Mouse (Mus musculus) layer of hippocampus, postnatal 10 days (tissue): Measurements from ENCODE around the gene Tubb1. TPM values are rescaled to one million over a fixed set of nuclear protein-coding genes. Genes with fewer than 3 reads are reported as not detected.

ENCODE experiments used
- DNase-seq, 2 experiments: peaks; one replicate each; pipeline ENCODE4 v3.0.0; 2021; ENCODE audit warnings: low spot score in 2 of 2
- total RNA-seq, 2 experiments: library from RNA; stranded (reverse); gene quantifications; 2 replicates each; pipeline ENCODE4 v1.2.3; 2021

The Tubb1 gene
- total RNA-seq, 2 experiments from 2014 or later: not detected

DNA sequence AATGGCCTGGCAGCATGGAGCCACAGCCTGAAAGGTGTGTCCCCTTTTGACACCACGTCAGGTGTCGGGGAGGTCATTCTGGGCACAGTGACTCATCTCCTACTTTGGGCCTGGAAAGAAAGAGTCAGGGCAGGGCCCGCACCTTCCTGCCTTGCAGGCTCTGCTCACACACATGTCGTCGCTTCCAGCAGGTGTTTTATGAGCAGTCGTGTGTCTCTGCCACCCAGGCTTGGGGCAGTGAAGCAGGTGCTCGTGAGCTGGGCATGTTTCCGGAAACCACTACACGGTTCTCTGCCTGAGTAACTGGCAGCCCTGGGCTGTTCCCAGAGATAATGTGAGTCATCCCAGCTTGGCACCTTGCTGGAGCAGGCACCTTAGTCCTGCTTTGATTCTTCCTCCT is 8.0 kb upstream of the Tubb1 start:
- no peak for DNase-seq

- DNase-seq: no peak
Observed at GRCm38 (mm10) chr2:174443046-174443445, 7.4 kb upstream of the Tubb1 start.

DNA sequence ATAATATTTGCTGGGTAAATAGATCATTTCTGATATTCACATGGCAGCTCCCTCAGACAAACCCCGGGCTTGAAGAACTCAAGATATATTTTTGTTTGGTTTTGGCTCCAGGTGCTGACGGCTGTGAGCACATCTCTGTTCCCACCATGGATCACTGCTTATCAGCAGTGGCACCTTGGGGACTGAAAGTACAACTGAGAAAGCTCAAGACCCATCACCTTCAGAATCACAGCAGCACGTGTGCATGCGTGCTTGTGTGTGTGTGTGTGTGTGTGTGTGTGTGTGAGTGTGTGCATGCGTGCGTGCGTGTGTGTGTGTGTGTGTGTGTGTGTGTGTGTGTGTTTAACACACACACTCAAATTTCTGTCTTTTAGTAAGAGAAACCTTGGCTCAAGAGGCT is 6.1 kb upstream of the Tubb1 start:
- no peak for DNase-seq

DNA sequence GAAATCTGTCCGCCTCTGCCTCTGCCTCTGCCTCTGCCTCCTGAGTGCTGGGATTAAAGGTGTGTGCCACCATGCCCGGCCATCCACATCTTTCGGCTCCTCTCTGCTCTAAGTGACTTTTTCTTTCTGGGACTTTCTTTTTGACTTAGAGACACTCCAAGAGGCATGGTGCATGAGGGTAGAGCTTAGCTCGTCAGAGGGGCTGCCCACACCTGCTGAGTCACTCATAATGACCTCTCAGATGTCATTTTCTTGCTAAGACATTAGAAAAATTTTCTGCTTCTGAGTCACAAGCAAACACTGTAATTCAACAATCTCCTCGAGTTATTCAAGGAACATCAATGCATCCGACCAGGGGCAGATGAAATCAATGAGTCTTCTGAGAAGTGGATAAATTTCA is 5.5 kb upstream of the Tubb1 start:
- no peak for DNase-seq

DNA sequence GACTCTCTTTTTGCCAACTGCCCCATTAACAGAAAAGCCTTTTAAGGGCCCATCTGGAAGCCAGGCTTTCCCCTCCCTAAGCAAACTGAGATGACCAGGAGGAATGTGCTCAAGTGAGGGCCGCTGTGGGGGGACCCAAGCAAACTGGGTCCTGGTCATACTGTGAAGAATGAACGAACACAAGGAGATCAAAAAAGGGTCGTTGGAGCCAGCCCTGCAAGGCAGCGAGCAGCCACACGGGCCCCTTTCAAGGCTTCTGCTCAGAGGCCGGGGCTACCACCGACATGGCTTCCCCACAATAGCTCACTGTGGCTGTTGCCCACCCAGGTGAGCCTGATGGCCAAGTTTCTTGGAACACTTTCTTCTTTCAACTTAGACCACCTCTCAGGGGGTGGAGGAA is 4.0 kb upstream of the Tubb1 start:
- no peak for DNase-seq

- no peak for DNase-seq
Observed at GRCm38 (mm10) chr2:174446905-174447304, 3.6 kb upstream of the Tubb1 start.

DNA sequence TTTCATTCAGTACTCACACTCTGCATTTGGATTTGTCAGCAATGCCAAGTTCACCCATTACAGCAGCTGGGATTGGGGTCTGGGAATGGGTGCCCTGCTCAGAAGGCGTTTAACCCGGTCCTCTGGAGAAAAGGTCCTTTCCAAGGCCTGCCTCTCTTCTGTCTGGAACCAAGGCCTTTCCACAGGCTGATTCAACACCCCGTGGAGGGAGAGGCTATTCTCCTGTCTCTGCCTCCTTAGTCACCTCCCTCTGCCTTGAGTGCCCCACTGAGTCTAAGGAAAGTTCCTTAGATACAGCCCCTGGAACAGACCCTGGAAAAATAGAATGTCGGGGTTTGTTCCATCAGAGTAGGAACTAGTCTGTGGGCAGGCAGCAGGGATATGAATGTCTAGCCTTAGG is 2.1 kb upstream of the Tubb1 start:
- no peak for DNase-seq

DNA sequence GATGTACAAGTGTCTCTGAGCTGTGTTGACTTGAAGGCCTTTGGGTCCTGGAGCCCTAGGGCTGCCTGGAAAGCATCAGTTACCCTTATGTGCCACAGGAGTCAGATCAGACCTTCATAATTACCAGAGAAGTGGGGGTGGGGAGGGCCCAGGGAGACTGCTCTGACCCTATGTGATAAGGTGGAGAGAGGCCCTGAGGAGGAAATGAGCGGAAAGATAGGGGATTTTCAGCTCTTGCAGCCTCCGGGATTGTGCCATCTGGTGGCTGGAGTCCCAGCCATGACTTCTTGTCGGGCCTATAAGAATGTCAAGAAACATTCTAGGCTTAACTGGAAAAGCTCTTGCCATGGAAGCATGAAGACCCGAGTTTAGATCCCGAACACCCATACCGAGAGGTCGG is 3.2 kb downstream of the Tubb1 start:
- no peak for DNase-seq

DNA sequence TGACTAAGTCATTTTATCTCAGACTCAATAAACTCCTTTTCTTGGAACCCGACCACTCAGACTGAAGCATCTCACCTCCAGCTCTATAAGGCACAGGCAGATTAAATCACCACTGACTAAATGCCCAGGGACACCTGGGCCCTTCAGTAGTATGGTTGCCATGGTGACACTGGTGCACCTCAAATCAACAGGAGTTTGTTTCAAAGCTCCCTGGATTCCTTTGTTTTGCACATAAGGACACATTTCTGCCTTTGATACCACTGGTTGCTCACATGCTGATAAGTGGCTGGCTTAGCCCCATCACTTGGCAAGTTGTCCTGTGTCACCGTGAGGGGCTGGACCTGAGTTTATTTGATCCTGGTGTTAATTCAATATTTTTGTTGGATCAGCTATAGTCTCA is 8.9 kb downstream of the Tubb1 start:
- no peak for DNase-seq

- no peak for DNase-seq
Observed at GRCm38 (mm10) chr2:174463370-174463769, 12.9 kb downstream of the Tubb1 start.

GRCm38 (mm10) chr2:174463789-174464523 is 13.5 kb downstream of the Tubb1 start, which contains the start of gene Atp5e:
Gene Atp5e, minus strand, starts transcription at chr2:174464105.
- DNase-seq: peak; percentile 94 to 97

- no peak for DNase-seq
Observed at GRCm38 (mm10) chr2:174470333-174470732, 19.8 kb downstream of the Tubb1 start.

GRCm38 (mm10) chr2:174470786-174471405 is 20.4 kb downstream of the Tubb1 start:
- no peak for DNase-seq

- DNase-seq: no peak
Observed at GRCm38 (mm10) chr2:174472407-174472806, 21.9 kb downstream of the Tubb1 start.

DNA sequence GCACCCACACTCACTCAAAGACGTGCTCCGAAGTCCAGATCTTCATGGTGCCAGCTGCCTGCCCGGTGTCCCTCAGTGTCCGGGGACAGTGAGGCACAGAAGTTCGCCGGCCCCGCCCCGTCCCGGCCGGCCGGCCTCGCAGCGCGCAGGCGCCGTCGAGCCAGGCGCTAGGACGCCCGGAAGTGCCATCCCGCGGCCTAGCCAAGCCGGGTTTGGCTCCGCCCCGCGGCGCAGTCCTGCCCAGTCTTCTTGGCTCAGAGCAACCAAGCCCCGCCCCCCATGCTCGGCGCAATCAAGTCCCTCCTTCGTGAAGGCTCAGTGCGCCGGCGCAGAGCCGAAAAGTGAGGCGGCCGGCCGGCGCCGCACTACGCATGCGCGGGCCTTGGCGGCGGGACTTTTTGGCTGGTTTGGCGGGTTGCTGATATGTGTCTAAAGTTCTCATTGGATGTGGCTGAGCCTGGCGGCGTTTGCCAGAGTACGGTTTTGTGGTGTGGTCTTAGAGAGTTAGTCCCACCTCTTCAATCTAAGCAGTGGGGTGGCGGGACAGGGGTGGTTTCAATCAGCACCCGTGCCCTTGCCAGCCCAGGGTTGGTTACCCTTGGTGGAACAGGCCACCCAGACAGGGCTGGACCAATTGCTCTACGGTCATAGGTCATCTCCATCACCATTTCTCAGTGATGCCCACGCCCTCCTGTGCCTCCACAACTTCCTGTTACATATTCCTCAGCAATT is 22.5 kb downstream of the Tubb1 start, which contains the start of gene Prelid3b:
Gene Prelid3b, minus strand, starts transcription at position 264 of the 732 bp plus-strand sequence.
- DNase-seq: peak; percentile 99 to 100

- DNase-seq: no peak
Observed at GRCm38 (mm10) chr2:174473550-174473927, 23.0 kb downstream of the Tubb1 start.

DNA sequence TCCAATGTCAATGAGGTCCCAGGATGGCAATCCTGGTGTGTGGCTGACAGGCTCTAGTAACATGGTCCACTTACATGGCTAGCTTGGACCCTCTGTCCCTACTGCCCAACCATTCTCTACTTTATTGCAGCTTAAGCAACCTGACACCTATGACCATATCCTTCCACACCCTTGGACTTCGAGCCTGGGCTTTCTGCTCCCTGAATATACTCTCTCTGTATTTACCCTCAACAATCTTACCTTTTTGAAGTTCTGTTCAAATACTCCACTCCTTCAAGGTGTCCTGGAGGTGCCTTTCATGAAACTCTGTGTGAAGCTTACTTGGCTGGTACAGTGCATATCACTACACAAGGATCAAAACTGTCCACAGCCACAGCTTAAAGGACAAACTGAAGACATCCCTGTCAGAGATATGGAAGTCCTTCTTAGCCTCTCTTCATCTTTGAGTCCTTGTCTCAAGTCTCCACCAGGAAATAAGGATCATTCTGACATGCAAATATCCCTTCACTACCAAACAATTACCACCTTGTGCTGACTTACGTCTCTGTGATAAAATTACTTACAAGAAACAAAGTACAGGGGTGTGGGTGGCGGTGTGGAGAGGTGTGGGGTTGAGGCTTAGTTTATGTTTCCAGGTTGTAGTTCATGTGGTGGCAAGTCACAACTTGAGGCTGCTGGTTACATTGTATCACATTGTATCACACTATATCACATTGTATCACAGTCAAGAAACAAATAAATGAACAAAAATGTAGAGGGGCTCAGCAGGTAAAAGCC is 27.2 kb downstream of the Tubb1 start:
- DNase-seq: no peak

- DNase-seq: no peak
Observed at GRCm38 (mm10) chr2:174478746-174479145, 28.3 kb downstream of the Tubb1 start.

- DNase-seq: no peak
Observed at GRCm38 (mm10) chr2:174487005-174487404, 36.5 kb downstream of the Tubb1 start.

DNA sequence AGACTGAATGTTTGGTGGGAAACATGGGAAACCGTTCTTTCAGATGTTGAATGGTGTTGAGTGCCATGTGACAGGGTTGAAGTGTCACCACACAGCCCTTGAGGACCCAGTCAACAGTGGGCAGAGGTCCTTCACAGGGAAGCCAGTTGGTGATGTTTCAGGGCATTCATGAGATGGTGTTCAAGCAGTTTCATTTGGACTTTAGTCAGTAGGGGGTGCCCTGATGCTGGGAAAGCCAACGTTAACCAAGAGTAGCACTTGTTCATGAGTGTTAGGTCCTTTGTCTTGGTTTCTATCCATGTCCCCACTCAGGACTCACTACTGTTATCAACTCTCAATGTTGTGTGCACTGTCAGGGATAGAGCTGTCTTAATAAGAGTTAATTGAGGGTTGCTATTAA is 42.4 kb downstream of the Tubb1 start:
- no peak for DNase-seq

GRCm38 (mm10) chr2:174500814-174501503 is 50.5 kb downstream of the Tubb1 start:
- no peak for DNase-seq
